Mouse (Mus musculus): ENCODE data around the gene Tmem251.

GRCm38 (mm10) chr12:102744839-102745238 is 1.3 kb downstream of the Tmem251 start:
- TF ChIP-seq CTCF (IDR thresholded peaks at IDR 0.05; ENCODE audit: low read depth, low read length), result no peak
- no peak for TF ChIP-seq POLR2A (IDR thresholded peaks at IDR 0.05; ENCODE audit: borderline replicate concordance, low read depth, low read length)

Measured in bone marrow macrophage, adult 2 months (primary cell).